Mouse (Mus musculus): ENCODE data around the gene Lrrc2.
A peak's percentile ranks its signal among the peaks of the same experiment; 100 is the strongest.

The Lrrc2 gene

GRCm38 (mm10) chr9:110989543-110989942, 38.2 kb downstream of the Lrrc2 start:
- DNase-seq, result no peak

GRCm38 (mm10) chr9:110990204-110990603, 38.9 kb downstream of the Lrrc2 start, which contains the start of gene Rtp3:
Gene Rtp3, minus strand, starts transcription at chr9:110990583.
- DNase-seq, result peak; percentile 72

GRCm38 (mm10) chr9:110993281-110993709, 42.0 kb downstream of the Lrrc2 start:
- no peak for DNase-seq

- DNase-seq, result peak; percentile 88
Measured at GRCm38 (mm10) chr9:110994716-110995172, 43.4 kb downstream of the Lrrc2 start.

GRCm38 (mm10) chr9:110997245-110997644, 45.9 kb downstream of the Lrrc2 start:
- peak; percentile 92 for DNase-seq

- peak; percentile 52 for DNase-seq
Measured at GRCm38 (mm10) chr9:110999056-110999455, 47.7 kb downstream of the Lrrc2 start.

- DNase-seq, result peak; percentile 78
Measured at GRCm38 (mm10) chr9:110999856-111000255, 48.5 kb downstream of the Lrrc2 start.

GRCm38 (mm10) chr9:111001621-111002020, 50.3 kb downstream of the Lrrc2 start:
- no peak for DNase-seq

GRCm38 (mm10) chr9:111003279-111003678, 51.9 kb downstream of the Lrrc2 start:
- no peak for DNase-seq

- no peak for DNase-seq
Measured at GRCm38 (mm10) chr9:111006544-111006943, 55.2 kb downstream of the Lrrc2 start.

GRCm38 (mm10) chr9:111009763-111010162, 58.4 kb downstream of the Lrrc2 start:
- DNase-seq, result no peak

- DNase-seq, result peak; percentile 46
Measured at GRCm38 (mm10) chr9:111011550-111011949, 60.2 kb downstream of the Lrrc2 start.

- peak; percentile 67 for DNase-seq
Measured at GRCm38 (mm10) chr9:111012041-111012440, 60.7 kb downstream of the Lrrc2 start.

- no peak for DNase-seq
Measured at GRCm38 (mm10) chr9:111015658-111016057, 64.3 kb downstream of the Lrrc2 start.

- DNase-seq, result no peak
Measured at GRCm38 (mm10) chr9:111019022-111019421, 67.7 kb downstream of the Lrrc2 start, which contains the start of gene Ltf. Gene Ltf, plus strand, starts transcription at chr9:111019271.

- no peak for DNase-seq
Measured at GRCm38 (mm10) chr9:111026791-111027190, 75.4 kb downstream of the Lrrc2 start.

Data from lung, postnatal 10 days (tissue).